Mouse (Mus musculus) stomach, postnatal 0 days (tissue): Measurements from ENCODE around the gene Utp20. TPM values are rescaled to one million over a fixed set of nuclear protein-coding genes. Genes with fewer than 3 reads are reported as not detected.
"Not testable (repeated sequence)": the region's sequence is repeated elsewhere in the genome, so short reads cannot be mapped to it uniquely, and the experiment has no call there.

ENCODE experiments used
- ATAC-seq: fragments of 200-750 bp; cut with Nextera tagmentation; 2 replicates; pipeline ENCODE4 v1.8.0; 2017; ENCODE audit not compliant: low FRiP score, low TSS enrichment
- DNase-seq: peaks from one replicate; pipeline ENCODE4 v3.0.0-alpha.2; 2016; ENCODE audit warnings: low spot score
- H3K27ac ChIP-seq: fragments of 300-500 bp; sonication (generic); replicated peaks from 2 replicates; pipeline ENCODE4 v1.5.1; 2014; ENCODE audit warnings: mild to moderate bottlenecking, control low read depth
- H3K27me3 ChIP-seq: fragments of 300-500 bp; sonication (generic); 2 replicates; pipeline ENCODE4 v1.6.1; 2014; ENCODE audit warnings: low read length; ENCODE audit not compliant: control insufficient read depth, insufficient read depth
- H3K36me3 ChIP-seq: fragments of 300-500 bp; sonication (generic); 2 replicates; pipeline ENCODE4 v1.6.1; 2014; ENCODE audit warnings: low read length, mixed read lengths; ENCODE audit not compliant: control insufficient read depth, insufficient read depth
- H3K4me1 ChIP-seq: fragments of 300-500 bp; sonication (generic); replicated peaks from 2 replicates; pipeline ENCODE4 v1.6.1; 2014; ENCODE audit warnings: antibody characterized with exemption; ENCODE audit not compliant: control insufficient read depth, insufficient read depth
- H3K4me2 ChIP-seq: fragments of 300-500 bp; sonication (generic); replicated peaks from 2 replicates; pipeline ENCODE4 v1.6.1; 2014; ENCODE audit warnings: low read depth, mild to moderate bottlenecking, control low read depth, moderate library complexity
- H3K4me3 ChIP-seq: fragments of 300-500 bp; sonication (generic); 2 replicates; pipeline ENCODE4 v1.5.1; 2014; ENCODE audit warnings: low read depth, low read length, control low read depth
- H3K9ac ChIP-seq: fragments of 300-500 bp; sonication (generic); 2 replicates; pipeline ENCODE4 v1.6.1; 2014; ENCODE audit warnings: mild to moderate bottlenecking, low read length, control low read depth, mixed read lengths
- H3K9me3 ChIP-seq: fragments of 300-500 bp; sonication (generic); 2 replicates; pipeline ENCODE4 v1.6.1; 2016; ENCODE audit warnings: low read length; ENCODE audit not compliant: control insufficient read depth
- CTCF ChIP-seq: IDR thresholded peaks from 2 replicates; pipeline ENCODE4 v1.5.1; 2016; ENCODE audit warnings: antibody characterized with exemption, low read depth, mild to moderate bottlenecking, moderate library complexity
- EP300 ChIP-seq: optimal IDR thresholded peaks from 2 replicates; pipeline ENCODE3; 2016; ENCODE audit warnings: antibody characterized with exemption
- WGBS: fragments of 180-500 bp; shearing (Covaris S2); extraction: QIAGEN DNeasy Blood & Tissue Kit; methylation state at CpG from one replicate; pipeline ENCODE4 v1.1.7; 2014; 5-methylcytosine and 5-hydroxymethylcytosine counted together
- polyA plus RNA-seq: library from polyadenylated mRNA; unstranded; fragments of >200 nt; fragmentation: Nextera tagmentation; extraction: Ambion mirVana; gene quantifications from 2 replicates; pipeline ENCODE4 v1.2.1, GENCODE M21; 2015

Gene Utp20
- polyA plus RNA-seq, 1 experiment from 2014 or later = 4.7 TPM

DNA sequence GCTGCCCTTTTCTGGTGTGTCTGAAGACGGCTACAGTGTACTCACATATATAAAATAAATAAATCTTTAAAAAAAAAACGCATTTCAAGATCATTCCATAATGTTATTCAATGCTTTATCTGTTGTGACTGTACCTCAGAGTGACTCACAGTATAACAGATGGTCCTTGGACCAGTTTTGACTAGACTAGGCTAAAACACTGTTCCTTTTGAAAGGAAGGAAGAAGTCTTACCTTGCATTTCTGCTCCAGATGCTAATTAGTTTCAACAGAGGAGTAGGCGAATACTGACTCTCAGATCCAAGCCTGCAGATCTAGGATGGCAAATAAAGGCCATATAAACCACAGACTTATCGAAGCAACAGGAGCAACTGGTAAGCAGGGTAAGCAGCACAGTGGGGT lies 45.9 kb downstream of the Utp20 start:
- no peak overlapping the region for H3K4me2 ChIP-seq
- no peak overlapping the region for H3K4me3 ChIP-seq
- DNase-seq = no peak
- no peaks in the 10 kb centered on the region for H3K9me3 ChIP-seq
- no peak overlapping the region for H3K9ac ChIP-seq
- H3K4me1 ChIP-seq = no peaks in the 10 kb centered on the region
- no peak for ATAC-seq
- WGBS = 79% methylated on average over 4 of the region's 4 CpGs
- H3K27ac ChIP-seq = no peak overlapping the region
- TF ChIP-seq CTCF (no peak), EP300 (no peak)
- peaks cover 8% of the 10 kb centered on the region for H3K36me3 ChIP-seq
- H3K27me3 ChIP-seq = no peaks in the 10 kb centered on the region

DNA sequence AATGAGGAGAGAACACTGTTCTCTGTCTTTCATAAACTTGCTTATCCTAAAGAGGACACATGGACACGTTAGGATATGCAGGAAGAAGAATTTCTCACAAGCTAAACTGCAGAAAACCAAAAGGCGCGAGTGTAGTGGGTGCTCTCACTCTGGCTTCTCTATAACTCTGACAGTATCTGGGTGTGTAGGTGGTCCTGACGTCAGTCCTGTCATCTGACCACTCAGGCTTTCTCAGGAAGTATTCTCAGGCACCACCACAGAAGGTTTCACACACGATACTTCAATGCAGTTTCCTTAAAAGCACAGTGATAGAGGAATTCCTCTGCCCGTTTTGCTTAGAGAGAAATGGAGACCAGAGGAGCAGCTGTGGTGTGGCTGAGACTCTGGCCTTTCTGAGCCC lies 50.4 kb downstream of the Utp20 start:
- ATAC-seq = no peak
- 83% methylated on average over 6 of the region's 6 CpGs for WGBS
- Histone ChIP-seq H3K9me3 (no peaks in the 10 kb centered on the region), H3K27ac (no peak overlapping the region), H3K9ac (no peak overlapping the region), H3K4me1 (no peaks in the 10 kb centered on the region), H3K36me3 (peaks cover 8% of the 10 kb centered on the region; the same call in 1 of the 2 replicates), H3K27me3 (no peaks in the 10 kb centered on the region), H3K4me2 (no peak overlapping the region), H3K4me3 (no peak overlapping the region)
- no peak for DNase-seq
- TF ChIP-seq CTCF (no peak), EP300 (no peak)

DNA sequence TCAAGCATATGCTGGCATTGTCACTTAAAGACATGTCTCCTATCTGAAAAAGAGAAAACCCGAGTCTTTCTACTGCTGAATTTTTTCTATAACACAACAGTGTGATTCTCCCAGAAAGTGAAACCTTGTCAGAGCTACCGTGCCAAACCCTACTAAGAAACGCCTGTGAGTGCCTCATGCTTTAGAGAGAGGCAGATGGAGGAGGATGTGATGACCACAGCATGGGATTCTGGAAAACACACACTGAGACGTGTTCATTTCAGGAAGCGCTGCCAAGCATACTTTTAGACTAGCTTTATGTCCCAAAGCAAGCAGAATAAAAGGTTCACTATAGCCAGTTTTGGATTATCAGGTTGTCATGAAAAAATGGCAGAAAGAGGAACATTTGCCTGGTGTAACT lies 53.6 kb downstream of the Utp20 start:
- H3K4me2 ChIP-seq, H3K27ac ChIP-seq, ATAC-seq, H3K4me3 ChIP-seq, H3K9ac ChIP-seq, DNase-seq, H3K9me3 ChIP-seq, H3K27me3 ChIP-seq, H3K4me1 ChIP-seq: not testable (repeated sequence)
- H3K36me3 ChIP-seq = peaks cover 21% of the 10 kb centered on the region
- 86% methylated on average over 5 of the region's 5 CpGs for WGBS

DNA sequence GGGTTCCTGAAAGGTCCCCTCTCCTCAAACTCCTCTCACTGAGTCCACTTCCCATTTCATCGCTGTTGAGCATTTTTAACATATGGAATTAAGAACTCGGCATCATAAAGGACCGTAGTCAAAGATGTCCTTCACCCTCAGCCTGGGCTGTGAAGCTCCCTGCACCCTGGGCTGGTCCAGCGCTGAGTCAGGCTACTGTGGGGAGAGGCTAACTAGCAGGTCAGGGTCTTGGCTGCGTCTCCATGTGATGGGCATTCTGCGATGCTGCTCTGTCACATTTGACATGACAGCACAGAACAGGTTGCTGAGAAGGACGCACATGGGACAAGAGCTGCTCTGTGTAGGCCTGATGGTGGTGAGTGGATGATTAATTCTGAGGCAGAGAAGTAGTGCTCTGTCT lies 56.9 kb downstream of the Utp20 start:
- H3K9me3 ChIP-seq = no peaks in the 10 kb centered on the region
- H3K27ac ChIP-seq = no peak overlapping the region
- peaks cover 20% of the 10 kb centered on the region for H3K36me3 ChIP-seq
- H3K4me3 ChIP-seq = no peak overlapping the region
- no peaks in the 10 kb centered on the region for H3K27me3 ChIP-seq
- 92% methylated on average over 7 of the region's 7 CpGs for WGBS
- H3K4me2 ChIP-seq = no peak overlapping the region
- DNase-seq (no peak), ATAC-seq (no peak)
- H3K9ac ChIP-seq = no peak overlapping the region
- no peaks in the 10 kb centered on the region for H3K4me1 ChIP-seq
- no peak for TF ChIP-seq EP300
- TF ChIP-seq CTCF = no peak

DNA sequence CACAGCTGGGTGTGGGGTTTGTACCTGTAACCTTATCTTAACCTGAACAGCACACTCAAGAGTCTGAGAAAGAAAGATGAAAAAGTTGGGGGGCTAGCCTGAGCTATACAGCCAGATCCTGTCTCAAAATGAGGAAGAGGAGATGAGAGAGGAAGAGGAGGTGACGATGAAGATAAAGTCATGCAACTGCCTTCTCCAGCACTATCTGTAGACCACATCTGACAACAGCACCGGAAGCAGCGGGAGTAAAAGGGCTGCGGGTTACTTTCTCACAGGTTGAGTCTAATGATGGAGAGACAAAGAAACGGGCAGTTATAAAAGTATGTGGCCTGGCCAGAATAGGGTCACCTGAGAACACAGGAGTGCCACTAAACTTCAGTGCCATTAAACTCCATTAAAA lies 57.6 kb downstream of the Utp20 start:
- Histone ChIP-seq H3K4me1 (no peaks in the 10 kb centered on the region), H3K4me3 (no peak overlapping the region), H3K9ac (no peak overlapping the region), H3K27ac (no peak overlapping the region), H3K27me3 (no peaks in the 10 kb centered on the region), H3K9me3 (no peaks in the 10 kb centered on the region), H3K4me2 (no peak overlapping the region), H3K36me3 (peaks cover 26% of the 10 kb centered on the region)
- ATAC-seq (no peak), DNase-seq (no peak)
- 93% methylated on average over 5 of the region's 5 CpGs for WGBS
- no peak for TF ChIP-seq EP300
- TF ChIP-seq CTCF = no peak

DNA sequence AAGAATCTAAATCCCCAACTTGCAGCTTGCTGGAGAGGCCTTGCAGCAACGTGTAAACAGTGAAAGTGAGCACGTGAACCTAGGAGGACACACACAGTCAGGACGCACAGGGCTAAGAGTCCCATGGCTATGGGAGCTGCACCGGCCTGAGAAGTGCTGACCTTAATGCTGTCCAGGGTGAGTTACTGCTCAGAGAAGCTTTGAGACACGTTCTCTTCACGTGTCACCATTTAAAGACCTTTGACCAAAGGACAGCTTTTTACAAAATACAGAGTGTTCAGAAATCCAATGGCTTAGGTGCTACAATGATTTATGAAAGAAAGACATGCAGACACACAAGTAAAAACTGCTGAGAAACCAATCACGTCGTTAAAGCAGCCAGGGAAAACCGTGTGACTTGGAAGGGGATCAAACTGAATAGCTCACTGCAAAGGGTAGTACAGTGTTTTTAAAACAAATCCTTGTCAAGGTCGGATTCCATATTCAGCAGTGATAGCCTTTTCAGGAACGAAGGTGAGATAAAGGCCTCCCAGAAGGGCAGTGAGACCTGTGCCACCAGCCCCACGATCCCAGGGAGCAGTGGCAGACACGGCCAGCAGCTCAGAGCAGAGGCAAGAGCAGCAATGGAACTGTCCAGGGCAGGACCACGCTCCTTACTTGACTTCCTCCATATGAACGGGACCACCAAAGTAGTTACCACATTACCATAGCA lies 61.0 kb downstream of the Utp20 start:
- H3K36me3 ChIP-seq = peaks cover 27% of the 10 kb centered on the region
- H3K27me3 ChIP-seq = no peaks in the 10 kb centered on the region
- H3K4me2 ChIP-seq = no peak overlapping the region
- DNase-seq (no peak), ATAC-seq (no peak)
- no peak overlapping the region for H3K27ac ChIP-seq
- TF ChIP-seq EP300 (no peak), CTCF (no peak)
- H3K4me3 ChIP-seq = no peak overlapping the region
- H3K4me1 ChIP-seq = no peaks in the 10 kb centered on the region
- no peaks in the 10 kb centered on the region for H3K9me3 ChIP-seq
- 81% methylated on average over 15 of the region's 15 CpGs for WGBS
- no peak overlapping the region for H3K9ac ChIP-seq
